Mouse (Mus musculus) heart, postnatal 0 days (tissue): Measurements from ENCODE around the gene Snapc5. TPM values are rescaled to one million over a fixed set of nuclear protein-coding genes. Genes with fewer than 3 reads are reported as not detected.

Experiments used
- ATAC-seq: fragments of 200-750 bp; cut with Nextera tagmentation; 2 replicates; pipeline ENCODE4 v1.8.0; 2017; ENCODE audit warnings: low read depth, moderate number of reproducible peaks, moderate library complexity; ENCODE audit not compliant: insufficient read depth
- DNase-seq: peaks from one replicate; pipeline ENCODE4 v3.0.0-alpha.2; 2016; ENCODE audit warnings: low spot score
- H3K27ac ChIP-seq: fragments of 300-500 bp; sonication (generic); 2 replicates; pipeline ENCODE4 v1.5.1; 2014; ENCODE audit warnings: low read depth, mild to moderate bottlenecking
- H3K27me3 ChIP-seq: fragments of 300-500 bp; sonication (generic); 2 replicates; pipeline ENCODE4 v1.6.1; 2014; ENCODE audit warnings: low read length, mixed read lengths; ENCODE audit not compliant: control insufficient read depth, insufficient read depth
- H3K36me3 ChIP-seq: fragments of 300-500 bp; sonication (generic); replicated peaks from 2 replicates; pipeline ENCODE4 v1.6.1; 2014; ENCODE audit warnings: low read length, mixed read lengths; ENCODE audit not compliant: control insufficient read depth, insufficient read depth
- H3K4me1 ChIP-seq: fragments of 300-500 bp; sonication (generic); 2 replicates; pipeline ENCODE4 v1.6.1; 2014; ENCODE audit warnings: antibody characterized with exemption; ENCODE audit not compliant: control insufficient read depth, insufficient read depth
- H3K4me2 ChIP-seq: fragments of 300-500 bp; sonication (generic); 2 replicates; pipeline ENCODE4 v1.6.1; 2014; ENCODE audit warnings: low read depth, mild to moderate bottlenecking, low read length, moderate library complexity
- H3K4me3 ChIP-seq: fragments of 300-500 bp; sonication (generic); 2 replicates; pipeline ENCODE4 v1.5.1; 2014; ENCODE audit warnings: low read depth, low read length
- H3K9ac ChIP-seq: fragments of 300-500 bp; sonication (generic); replicated peaks from 2 replicates; pipeline ENCODE4 v1.6.1; 2014; ENCODE audit warnings: low read depth, low read length, mixed read lengths
- H3K9me3 ChIP-seq: fragments of 300-500 bp; sonication (generic); replicated peaks from 2 replicates; pipeline ENCODE4 v1.6.1; 2016; ENCODE audit warnings: low read length; ENCODE audit not compliant: control insufficient read depth
- CTCF ChIP-seq: IDR thresholded peaks from 2 replicates; pipeline ENCODE4 v1.5.1; 2016; ENCODE audit warnings: antibody characterized with exemption, control low read depth, low read depth
- EP300 ChIP-seq: IDR thresholded peaks from 2 replicates; pipeline ENCODE4 v1.6.1; 2016; ENCODE audit warnings: antibody characterized with exemption, low read depth
- WGBS: fragments of 180-500 bp; shearing (Covaris S2); extraction: QIAGEN DNeasy Blood & Tissue Kit; methylation state at CpG from one replicate; pipeline ENCODE4 v1.1.7; 2014; 5-methylcytosine and 5-hydroxymethylcytosine counted together
- polyA plus RNA-seq: library from polyadenylated mRNA; unstranded; fragments of >200 nt; fragmentation: Nextera tagmentation; extraction: Ambion mirVana; gene quantifications from 2 replicates; pipeline ENCODE4 v1.2.1, GENCODE M21; 2015
- total RNA-seq: library from RNA; depleted of rRNA; stranded (reverse); fragments of >200 nt; gene quantifications from 2 replicates; pipeline ENCODE4 v1.2.3, GENCODE M21; 2014; ENCODE audit warnings: low replicate concordance

The Snapc5 gene
- total and polyA plus RNA-seq, 2 experiments from 2014 or later: 2.5 to 32.0 TPM

- Histone ChIP-seq H3K27me3 (no peaks in the 10 kb centered on the region), H3K4me3 (no peak overlapping the region), H3K27ac (no peak overlapping the region), H3K4me1 (peaks cover 6% of the 10 kb centered on the region; the same call in 1 of the 2 replicates), H3K9me3 (no peaks in the 10 kb centered on the region), H3K4me2 (no peak overlapping the region), H3K9ac (no peak overlapping the region), H3K36me3 (no peaks in the 10 kb centered on the region)
- ATAC-seq (no peak), DNase-seq (no peak)
- WGBS: 81% methylated on average over 1 of the region's 1 CpGs
- TF ChIP-seq CTCF (no peak), EP300 (no peak)
Measured at GRCm38 (mm10) chr9:64219305-64219704, 40.2 kb downstream of the Snapc5 start.

DNA sequence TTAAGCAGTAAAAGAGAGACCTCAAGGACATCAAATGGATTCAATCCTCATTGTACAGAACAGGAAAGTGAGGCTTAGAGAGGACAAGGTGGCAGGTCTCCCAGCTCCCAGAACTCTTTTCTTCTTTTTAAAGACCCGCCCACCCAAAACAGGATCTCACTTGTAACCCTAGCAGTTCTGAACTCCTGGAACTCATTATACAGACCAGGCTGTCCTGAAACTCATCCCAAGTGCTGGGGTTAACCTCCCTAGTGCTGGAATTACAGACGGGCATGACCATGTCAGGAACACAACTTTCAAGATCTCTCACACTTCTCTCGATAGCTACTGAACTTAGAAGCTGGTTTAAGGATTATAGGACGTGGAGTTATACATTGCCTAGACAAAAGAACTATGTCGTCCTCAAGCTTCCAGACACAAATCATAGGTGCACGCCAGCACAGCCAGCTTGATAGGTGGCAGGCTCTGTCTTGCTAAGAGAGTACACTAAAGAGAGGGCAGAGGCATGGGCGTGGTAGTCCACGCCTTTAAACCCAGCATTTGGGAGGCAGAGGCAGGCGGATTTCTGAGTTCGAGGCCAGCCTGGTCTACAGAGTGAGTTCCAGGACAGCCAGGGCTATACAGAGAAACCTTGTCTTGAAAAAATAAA, 40.8 kb downstream of the Snapc5 start:
- ATAC-seq: no peak
- TF ChIP-seq CTCF (no peak), EP300 (no peak)

DNA sequence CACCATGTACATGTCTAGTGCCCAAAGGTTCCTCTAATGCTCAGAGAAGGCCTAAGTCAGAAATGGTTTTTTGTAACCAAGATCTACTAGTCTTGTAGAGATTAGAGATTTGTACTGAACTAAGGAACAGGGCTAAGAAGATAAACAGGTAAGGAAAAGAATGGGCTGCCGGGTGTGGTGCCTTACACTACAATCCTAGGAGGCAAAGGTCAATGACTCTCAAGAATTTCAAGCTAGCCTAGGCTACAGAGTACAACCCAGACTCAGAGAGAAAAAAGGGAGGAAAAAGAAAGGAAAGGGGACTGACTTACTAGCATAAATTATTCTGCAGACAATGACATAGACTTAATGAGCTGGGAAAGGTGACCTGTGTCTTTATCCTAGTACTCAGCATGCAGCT, 41.5 kb downstream of the Snapc5 start:
- 78% methylated on average over 1 of the region's 1 CpGs for WGBS

More for the DNA sequence above, 40.8 kb downstream of the Snapc5 start:
- Histone ChIP-seq H3K4me3 (no peak overlapping the region), H3K9me3 (no peaks in the 10 kb centered on the region), H3K27ac (no peak overlapping the region), H3K4me2 (no peak overlapping the region), H3K27me3 (no peaks in the 10 kb centered on the region), H3K36me3 (no peaks in the 10 kb centered on the region), H3K9ac (no peak overlapping the region), H3K4me1 (peaks cover 10% of the 10 kb centered on the region)
- WGBS: 86% methylated on average over 10 of the region's 10 CpGs
- no peak for DNase-seq

GRCm38 (mm10) chr9:64221480-64221879, 42.4 kb downstream of the Snapc5 start:
- Histone ChIP-seq H3K36me3 (no peaks in the 10 kb centered on the region), H3K4me1 (peaks cover 8% of the 10 kb centered on the region), H3K9ac (no peak overlapping the region), H3K4me3 (no peak overlapping the region), H3K27me3 (no peaks in the 10 kb centered on the region), H3K27ac (no peak overlapping the region), H3K4me2 (no peak overlapping the region), H3K9me3 (no peaks in the 10 kb centered on the region)
- WGBS: 71% methylated on average over 4 of the region's 4 CpGs
- DNase-seq (no peak), ATAC-seq (no peak)
- TF ChIP-seq EP300 (no peak), CTCF (no peak)

More for the DNA sequence above, 41.5 kb downstream of the Snapc5 start:
- ATAC-seq (no peak), DNase-seq (no peak)
- Histone ChIP-seq H3K9ac (no peak overlapping the region), H3K36me3 (no peaks in the 10 kb centered on the region), H3K4me2 (no peak overlapping the region), H3K4me1 (peaks cover 10% of the 10 kb centered on the region), H3K27ac (no peak overlapping the region), H3K27me3 (no peaks in the 10 kb centered on the region), H3K9me3 (no peaks in the 10 kb centered on the region), H3K4me3 (no peak overlapping the region)
- TF ChIP-seq CTCF (no peak), EP300 (no peak)

DNA sequence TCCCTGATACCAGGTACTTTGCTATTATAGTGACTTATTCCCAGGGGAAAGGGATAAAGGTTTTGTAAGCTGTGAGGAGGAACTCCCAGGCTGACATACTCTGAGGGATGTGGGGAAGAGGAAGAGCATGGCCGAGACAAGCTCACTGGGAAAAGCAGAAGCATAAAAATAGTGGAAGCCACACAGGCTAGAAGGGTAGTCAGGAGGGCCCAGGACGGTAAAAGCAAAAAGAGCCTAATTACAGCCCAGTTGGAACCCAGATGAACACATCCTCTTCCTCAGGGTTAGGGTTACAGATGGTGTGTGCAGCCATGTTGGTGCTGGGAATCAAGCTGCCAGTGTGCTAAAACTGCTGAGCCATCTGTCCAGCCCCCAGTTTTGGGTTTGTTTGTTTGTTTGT, 43.0 kb downstream of the Snapc5 start:
- TF ChIP-seq CTCF: no peak
- no peak for TF ChIP-seq EP300
- H3K36me3 ChIP-seq: no peaks in the 10 kb centered on the region
- no peak overlapping the region for H3K4me2 ChIP-seq
- H3K9ac ChIP-seq: no peak overlapping the region
- H3K27me3 ChIP-seq: no peaks in the 10 kb centered on the region
- DNase-seq (no peak), ATAC-seq (no peak)
- peaks cover 4% of the 10 kb centered on the region; the same call in 1 of the 2 replicates for H3K4me1 ChIP-seq
- WGBS: 65% methylated on average over 2 of the region's 2 CpGs
- H3K27ac ChIP-seq: no peak overlapping the region
- no peaks in the 10 kb centered on the region for H3K9me3 ChIP-seq
- H3K4me3 ChIP-seq: no peak overlapping the region

- H3K27ac ChIP-seq: no peak overlapping the region
- DNase-seq: no peak
- H3K4me2 ChIP-seq: no peak overlapping the region
- H3K36me3 ChIP-seq: no peaks in the 10 kb centered on the region
- H3K27me3 ChIP-seq: no peaks in the 10 kb centered on the region
- no peaks in the 10 kb centered on the region for H3K9me3 ChIP-seq
- ATAC-seq: no peak
- no peak overlapping the region for H3K4me3 ChIP-seq
- peaks cover 10% of the 10 kb centered on the region; the same call in 1 of the 2 replicates for H3K4me1 ChIP-seq
- no peak for TF ChIP-seq EP300
- TF ChIP-seq CTCF: no peak
- no peak overlapping the region for H3K9ac ChIP-seq
Measured at GRCm38 (mm10) chr9:64225805-64226204, 46.7 kb downstream of the Snapc5 start.
